Mouse (Mus musculus) right cerebral cortex, postnatal 36 days (tissue): ENCODE data around the gene Plgrkt.

Experiments used
- DNase-seq, 2 experiments: peaks; one replicate each; pipeline ENCODE4 v3.0.0; 2022; ENCODE audit warnings: low spot score in 2 of 2, mixed read lengths in 1 of 2

Plgrkt gene

GRCm38 (mm10) chr19:29383368-29383767, 16.2 kb upstream of the Plgrkt start:
- DNase-seq = no peak

DNA sequence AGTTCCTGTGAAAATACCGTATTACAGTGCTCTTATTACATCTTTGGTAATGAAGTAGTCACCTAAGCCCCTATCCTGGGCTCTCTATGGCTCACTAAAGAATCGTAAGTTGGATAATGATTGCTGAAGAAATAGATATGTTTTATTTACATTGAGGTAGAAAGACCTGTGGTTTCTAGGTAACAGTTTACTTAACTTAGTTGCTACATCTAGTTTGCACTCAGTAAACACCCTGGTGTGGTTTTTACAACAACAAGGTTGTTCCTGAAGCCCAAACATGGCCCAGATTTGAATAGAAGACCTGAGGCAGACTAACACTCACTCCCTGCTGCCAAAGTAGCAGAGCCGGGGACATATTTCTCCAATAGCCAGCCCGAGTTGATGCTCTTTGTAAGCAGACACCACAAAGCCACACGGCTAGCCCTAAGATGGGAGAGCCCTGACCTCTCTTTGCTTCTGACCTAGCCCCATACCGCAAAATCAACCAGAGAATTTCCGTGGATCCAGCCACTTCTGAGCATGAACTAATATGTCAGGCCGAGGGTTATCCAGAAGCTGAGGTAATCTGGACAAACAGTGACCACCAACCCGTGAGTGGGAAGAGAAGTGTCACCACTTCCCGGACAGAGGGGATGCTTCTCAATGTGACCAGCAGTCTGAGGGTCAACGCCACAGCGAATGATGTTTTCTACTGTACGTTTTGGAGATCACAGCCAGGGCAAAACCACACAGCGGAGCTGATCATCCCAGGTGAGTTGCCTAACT, 12.8 kb upstream of the Plgrkt start:
- no peak for DNase-seq

GRCm38 (mm10) chr19:29376382-29376781, 9.2 kb upstream of the Plgrkt start:
- DNase-seq = no peak

- DNase-seq = no peak
These were observed 7.8 kb upstream of the Plgrkt start for GRCm38 (mm10) chr19:29374947-29375346.

DNA sequence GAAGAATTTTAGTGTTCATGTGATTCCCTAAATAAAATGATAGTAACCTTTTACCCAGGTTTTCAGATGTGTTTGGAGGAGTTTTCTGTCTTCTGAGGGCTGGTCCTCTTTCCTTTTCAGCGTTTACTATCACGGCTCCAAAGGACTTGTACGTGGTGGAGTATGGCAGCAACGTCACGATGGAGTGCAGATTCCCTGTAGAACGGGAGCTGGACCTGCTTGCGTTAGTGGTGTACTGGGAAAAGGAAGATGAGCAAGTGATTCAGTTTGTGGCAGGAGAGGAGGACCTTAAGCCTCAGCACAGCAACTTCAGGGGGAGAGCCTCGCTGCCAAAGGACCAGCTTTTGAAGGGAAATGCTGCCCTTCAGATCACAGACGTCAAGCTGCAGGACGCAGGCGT, 6.2 kb upstream of the Plgrkt start:
- DNase-seq = no peak

GRCm38 (mm10) chr19:29372621-29373020, 5.4 kb upstream of the Plgrkt start:
- no peak for DNase-seq

DNA sequence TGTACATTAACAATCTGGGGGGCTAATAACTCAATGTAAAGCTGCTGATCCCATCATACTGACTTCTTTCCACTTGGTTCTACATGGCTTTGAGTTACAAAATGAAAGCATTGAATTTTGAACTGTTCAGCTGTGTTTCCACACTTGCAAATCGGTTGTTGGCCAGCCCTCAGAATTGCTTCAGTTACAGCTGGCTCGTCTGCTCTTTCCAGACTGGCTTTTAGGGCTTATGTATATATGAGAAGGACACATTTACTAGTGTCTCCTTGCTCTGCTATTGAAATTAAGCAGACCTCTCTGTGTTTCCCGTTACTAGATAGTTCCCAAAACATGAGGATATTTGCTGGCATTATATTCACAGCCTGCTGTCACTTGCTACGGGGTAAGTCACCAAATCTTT, 4.9 kb upstream of the Plgrkt start:
- DNase-seq = no peak

DNA sequence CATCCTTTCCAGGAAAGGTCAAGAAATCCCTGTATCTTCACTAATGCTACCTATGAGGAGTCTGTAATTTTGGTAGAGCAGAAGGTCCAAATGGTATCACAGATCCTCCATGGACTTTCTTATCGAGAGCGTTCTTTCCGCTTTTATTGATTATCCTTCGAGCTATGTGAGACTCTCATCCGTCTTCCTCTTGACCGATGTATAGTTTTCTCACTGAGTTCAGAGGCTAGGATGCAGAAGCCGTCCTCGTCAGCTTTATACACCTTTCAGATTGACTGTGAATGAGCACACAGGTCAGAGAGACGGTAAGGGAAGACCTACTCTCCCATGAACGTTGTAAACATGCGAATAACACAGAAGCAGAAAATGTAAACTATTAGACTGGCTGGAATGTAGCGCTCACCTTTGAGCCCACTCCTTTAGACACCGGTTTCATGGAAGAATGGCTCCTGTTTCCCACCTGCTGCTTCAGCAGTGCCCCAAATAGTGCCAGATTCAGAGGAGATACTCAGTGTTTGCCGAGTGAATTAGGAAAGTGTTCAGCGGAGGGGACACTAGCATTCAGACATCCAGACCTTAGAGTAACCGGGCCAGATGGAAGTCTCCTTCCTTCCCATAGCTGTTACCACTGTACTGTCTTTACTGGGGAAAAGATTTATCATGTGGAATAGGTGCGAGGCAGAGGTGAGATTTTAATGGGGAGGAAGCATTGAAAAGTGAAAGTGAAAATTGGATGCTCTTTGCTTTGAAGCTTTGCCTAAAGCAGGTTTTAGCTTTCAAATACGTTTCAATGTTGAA, 4.3 kb upstream of the Plgrkt start:
- DNase-seq = no peak

GRCm38 (mm10) chr19:29370545-29371283, 3.5 kb upstream of the Plgrkt start:
- DNase-seq = no peak

DNA sequence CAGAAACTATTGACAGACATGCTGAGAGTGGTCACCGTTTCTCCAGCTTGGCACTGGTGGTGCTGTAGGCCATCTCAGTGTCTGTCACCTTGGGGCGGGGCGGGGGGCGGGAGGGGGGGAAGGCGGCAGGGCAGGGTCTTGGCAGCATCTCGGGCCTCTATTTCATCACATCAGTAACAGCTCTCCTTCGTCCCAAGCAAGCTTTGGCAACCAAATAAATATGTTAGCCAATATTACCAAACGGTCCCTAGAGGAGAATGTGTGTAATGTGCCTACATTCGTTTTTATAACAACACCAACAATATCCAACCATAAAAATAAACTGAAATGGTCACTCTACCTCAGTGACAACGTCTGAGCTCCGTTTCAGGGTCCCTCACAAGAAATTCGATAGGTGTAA, 2.9 kb upstream of the Plgrkt start:
- no peak for DNase-seq

DNA sequence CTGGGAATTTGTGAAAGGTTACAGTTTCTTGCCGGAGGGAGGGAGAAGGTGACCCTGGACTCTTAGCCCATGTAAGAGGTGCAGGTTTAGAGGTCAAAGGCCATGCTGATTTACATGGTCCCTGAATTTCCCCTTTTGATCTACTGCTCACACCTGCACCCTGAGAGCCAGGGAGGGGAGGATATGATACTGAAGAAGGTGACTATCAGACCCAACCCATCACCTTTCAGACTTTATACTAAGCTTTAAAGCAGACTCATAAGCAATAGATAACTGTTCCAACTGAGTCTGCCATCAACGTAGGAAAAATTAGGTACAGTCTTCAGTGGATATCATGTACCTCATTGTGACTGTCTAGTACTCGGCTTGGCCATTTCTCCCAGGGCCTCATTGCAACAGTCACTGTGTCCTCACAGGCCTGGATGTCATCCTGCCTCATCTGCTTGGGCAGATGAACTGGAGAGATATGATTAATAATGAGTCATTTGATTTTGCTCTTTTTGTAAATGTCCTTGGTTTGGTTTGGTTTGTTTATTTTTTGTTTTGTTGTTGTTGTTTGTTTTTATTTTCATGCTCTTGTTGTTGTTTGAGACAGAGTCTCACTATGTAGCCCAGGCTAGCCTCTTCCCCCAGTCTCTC, 1.6 kb upstream of the Plgrkt start:
- no peak for DNase-seq

DNA sequence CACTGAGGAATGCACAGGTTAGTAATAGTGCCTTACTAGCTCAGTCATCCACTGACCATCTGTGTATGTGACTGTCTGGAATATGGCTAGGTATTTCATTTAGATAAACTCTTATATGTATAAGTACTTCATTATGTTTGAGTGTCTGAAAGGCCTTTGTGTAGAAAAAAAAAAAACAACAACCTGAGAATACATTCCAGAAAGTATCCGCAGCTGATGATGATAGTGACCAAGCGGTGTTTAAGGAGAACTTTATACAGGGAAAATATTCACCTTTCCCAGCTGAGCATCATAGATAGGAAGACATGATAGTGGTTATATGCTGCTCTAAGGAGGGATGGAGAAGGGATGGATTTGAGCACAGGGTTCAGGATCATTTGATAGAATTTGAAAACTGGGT, 851 bp upstream of the Plgrkt start:
- DNase-seq = no peak

GRCm38 (mm10) chr19:29366226-29366968, 793 bp downstream of the Plgrkt start:
- DNase-seq = no peak

DNA sequence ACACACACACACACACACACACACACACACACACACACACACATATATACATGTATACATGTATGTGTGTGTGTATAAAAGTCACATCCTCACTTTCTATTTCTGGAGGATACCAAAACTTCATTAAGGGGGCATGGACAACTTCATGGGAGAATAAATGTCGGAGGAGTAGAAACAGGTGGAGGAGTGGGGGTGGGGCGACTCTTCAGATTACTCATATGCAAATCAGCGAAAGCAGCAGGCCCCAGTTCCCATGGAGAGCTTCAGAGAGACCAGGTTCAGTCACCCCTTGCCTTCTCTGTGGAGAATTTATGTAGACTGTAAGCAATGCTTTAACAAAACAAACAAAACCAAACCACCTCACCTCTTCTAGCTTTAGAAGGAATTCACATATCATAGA, 2.1 kb downstream of the Plgrkt start:
- no peak for DNase-seq

DNA sequence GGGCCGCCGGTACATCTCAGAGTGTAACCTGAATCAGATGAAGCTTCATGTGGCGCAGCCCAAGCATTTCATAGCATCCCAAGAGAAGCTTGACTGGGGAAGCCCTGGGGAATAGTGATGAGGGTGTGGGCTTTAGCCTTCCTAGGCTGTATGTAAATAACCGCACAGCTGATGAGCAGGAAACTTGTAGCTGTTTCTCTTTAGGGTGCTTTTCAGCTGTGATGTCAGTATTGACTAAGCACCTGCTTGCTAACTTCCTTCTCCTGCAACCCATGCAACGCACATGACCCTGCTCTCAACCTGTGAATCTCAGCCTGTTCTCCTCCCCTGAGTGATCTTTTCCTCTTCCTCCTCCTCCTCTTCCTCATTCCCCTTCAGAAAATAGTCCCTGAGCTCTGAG, 3.1 kb downstream of the Plgrkt start:
- no peak for DNase-seq

GRCm38 (mm10) chr19:29363557-29363956, 3.6 kb downstream of the Plgrkt start:
- no peak for DNase-seq

GRCm38 (mm10) chr19:29362173-29362930, 4.8 kb downstream of the Plgrkt start:
- DNase-seq = no peak

- peak; percentile 90 to 93 for DNase-seq
These were observed 5.6 kb downstream of the Plgrkt start for GRCm38 (mm10) chr19:29361468-29362130.

GRCm38 (mm10) chr19:29360251-29360650, 6.9 kb downstream of the Plgrkt start:
- DNase-seq = no peak

- no peak for DNase-seq
These were observed 10.9 kb downstream of the Plgrkt start for GRCm38 (mm10) chr19:29356281-29356680.
